Mouse (Mus musculus): Measurements from ENCODE around the gene D2hgdh. TPM values are rescaled to one million over a fixed set of nuclear protein-coding genes. Genes with fewer than 3 reads are reported as not detected.

D2hgdh gene
- total and polyA plus RNA-seq, 3 experiments = 14.4 to 19.2 TPM; not detected in 1

GRCm38 (mm10) chr1:93825105-93825674, 481 bp downstream of the D2hgdh start (continued):
- no peak for TF ChIP-seq MAFK (IDR thresholded peaks at IDR 0.05; ENCODE audit: borderline replicate concordance, low read depth, low read length)
- no peak; the same call in 1 of the 2 replicates for TF ChIP-seq USF1 (IDR thresholded peaks at IDR 0.05; ENCODE audit: low read depth, low read length)
- TF ChIP-seq TAL1 (IDR thresholded peaks at IDR 0.05; ENCODE audit: low read length) = no peak
- TF ChIP-seq NRF1 (IDR thresholded peaks at IDR 0.05; ENCODE audit: insufficient read depth, low read depth, low read length, poor library complexity, severe bottlenecking) = peak; percentile 81
- TF ChIP-seq NELFE (IDR thresholded peaks at IDR 0.05; ENCODE audit: low read depth, low read length) = peak; percentile 95
- no peak for TF ChIP-seq JUND (IDR thresholded peaks at IDR 0.05; ENCODE audit: low read depth, low read length)
- peak; percentile 74 for TF ChIP-seq KAT2A (conservative IDR thresholded peaks at IDR 0.05; ENCODE audit: low read depth, low read length)
- TF ChIP-seq MYC (IDR thresholded peaks at IDR 0.05; ENCODE audit: low read depth, low read length) = peak; percentile 89
- no peak for TF ChIP-seq E2F4 (IDR thresholded peaks at IDR 0.05; ENCODE audit: borderline replicate concordance, low read depth, low read length)
- TF ChIP-seq SIN3A (IDR thresholded peaks at IDR 0.05; ENCODE audit: low read length) = peak; percentile 86
- TF ChIP-seq UBTF (IDR thresholded peaks at IDR 0.05; ENCODE audit: borderline replicate concordance, insufficient read depth, low read depth, low read length) = no peak
- TF ChIP-seq MAX (IDR thresholded peaks at IDR 0.05; ENCODE audit: low read length) = peak; percentile 93
- peak; percentile 66 for TF ChIP-seq ZNF384 (IDR thresholded peaks at IDR 0.05; ENCODE audit: low read depth, low read length)
- TF ChIP-seq GABPA (IDR thresholded peaks at IDR 0.05; ENCODE audit: low read depth, low read length) = no peak
- no peak; the same call in 1 of the 2 replicates for TF ChIP-seq SMC3 (IDR thresholded peaks at IDR 0.05; ENCODE audit: low read depth, low read length)
- TF ChIP-seq CHD2 (IDR thresholded peaks at IDR 0.05; ENCODE audit: low read length) = no peak
- no peak for TF ChIP-seq GATA1 (IDR thresholded peaks at IDR 0.05; ENCODE audit: low read depth, low read length)
- peak; percentile 99 for TF ChIP-seq POLR2AphosphoS2 (IDR thresholded peaks at IDR 0.05; ENCODE audit: low read length)
- TF ChIP-seq ETS1 (IDR thresholded peaks at IDR 0.05; ENCODE audit: low read depth, low read length) = 0 out of 2 replicates have a peak, but pooled peaks have one; percentile 40
- TF ChIP-seq POLR2AphosphoS5 (IDR thresholded peaks at IDR 0.05; ENCODE audit: borderline replicate concordance, low read depth, low read length) = peak; percentile 98
- TF ChIP-seq MYB (IDR thresholded peaks at IDR 0.05; ENCODE audit: low read depth, low read length) = no peak
- peak; percentile 81 for TF ChIP-seq ZMIZ1 (IDR thresholded peaks at IDR 0.05; ENCODE audit: low read depth, low read length)
- no peak for TF ChIP-seq RCOR1 (IDR thresholded peaks at IDR 0.05; ENCODE audit: low read depth, low read length)
- 0 out of 2 replicates have a peak, but pooled peaks have one; percentile 4 for TF ChIP-seq CHD1 (IDR thresholded peaks at IDR 0.05; ENCODE audit: low read depth, low read length)

Data from MEL (cell line).